Mouse (Mus musculus) urinary bladder, adult 2 months (tissue): Measurements from ENCODE around the gene Col12a1. TPM values are rescaled to one million over a fixed set of nuclear protein-coding genes. Genes with fewer than 3 reads are reported as not detected.

Experiments
- DNase-seq: peaks from one replicate; pipeline ENCODE4 v3.0.0; 2022; ENCODE audit warnings: low spot score
- polyA plus RNA-seq: library from polyadenylated mRNA; depleted of rRNA; stranded (reverse); fragments of >200 nt; gene quantifications from 2 replicates; pipeline ENCODE4 v1.2.3, GENCODE M21; 2012; rRNA removed

Gene Col12a1
- polyA plus RNA-seq, 1 experiment, result 217 TPM

DNA sequence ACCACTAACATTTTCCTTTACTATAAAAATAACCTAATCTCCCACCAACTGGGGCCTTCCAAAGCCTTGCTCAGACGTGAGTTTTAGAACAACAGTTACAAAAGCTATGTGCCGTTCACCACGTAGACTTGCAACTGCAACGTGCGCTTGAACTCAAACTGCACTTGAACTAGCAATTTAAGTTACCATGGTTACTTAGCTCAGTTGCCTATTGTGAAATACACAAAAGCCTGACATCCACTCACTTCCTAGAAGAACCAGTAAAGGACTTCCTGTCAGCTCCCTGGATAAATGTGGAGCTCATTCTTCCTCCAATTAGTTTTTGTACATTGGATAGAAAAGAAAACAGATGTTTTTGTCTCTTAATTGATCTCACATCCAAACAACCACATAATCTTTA, 112.9 kb downstream of the Col12a1 start:
- no peak for DNase-seq

DNA sequence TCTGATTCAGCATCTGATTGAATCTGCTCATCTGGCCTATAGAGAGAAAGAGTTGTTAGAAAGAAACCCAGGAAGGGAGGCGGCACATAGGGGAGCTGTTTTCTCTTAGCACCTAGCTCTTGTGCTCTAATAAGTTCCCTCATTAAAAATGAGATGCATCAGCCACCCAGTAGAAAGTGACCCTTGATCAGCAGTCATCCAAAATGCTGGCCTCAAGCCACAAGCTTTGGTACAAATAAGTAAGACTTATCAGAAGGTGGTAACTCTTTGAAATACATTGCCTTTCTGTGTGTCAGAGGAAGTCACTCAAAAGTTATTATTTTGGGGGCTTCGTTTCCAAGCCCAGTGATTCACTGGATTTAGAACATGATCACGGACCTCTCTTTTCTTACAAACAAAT, 114.1 kb downstream of the Col12a1 start:
- no peak for DNase-seq

DNA sequence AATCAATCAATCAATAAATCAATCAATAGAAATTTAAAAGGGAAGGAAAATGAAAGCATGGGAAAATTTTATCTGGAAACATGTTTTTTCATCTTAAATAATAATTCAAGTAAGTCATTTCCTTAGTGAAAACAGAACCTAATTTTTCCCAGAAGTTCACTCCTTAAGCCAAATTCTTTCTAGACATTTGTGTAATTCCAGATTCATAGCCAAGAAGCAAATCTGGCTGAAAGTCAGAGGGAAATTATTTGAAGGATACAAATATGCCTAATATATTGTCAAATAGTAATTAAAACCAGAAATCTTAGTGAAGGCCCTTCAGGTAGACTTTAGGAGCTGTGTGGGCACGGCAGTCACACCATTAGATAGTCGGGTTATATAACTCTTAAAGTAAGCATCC, 115.2 kb downstream of the Col12a1 start:
- no peak for DNase-seq

- DNase-seq, result no peak
Measured at GRCm38 (mm10) chr9:79600237-79600570, 118.4 kb downstream of the Col12a1 start.

DNA sequence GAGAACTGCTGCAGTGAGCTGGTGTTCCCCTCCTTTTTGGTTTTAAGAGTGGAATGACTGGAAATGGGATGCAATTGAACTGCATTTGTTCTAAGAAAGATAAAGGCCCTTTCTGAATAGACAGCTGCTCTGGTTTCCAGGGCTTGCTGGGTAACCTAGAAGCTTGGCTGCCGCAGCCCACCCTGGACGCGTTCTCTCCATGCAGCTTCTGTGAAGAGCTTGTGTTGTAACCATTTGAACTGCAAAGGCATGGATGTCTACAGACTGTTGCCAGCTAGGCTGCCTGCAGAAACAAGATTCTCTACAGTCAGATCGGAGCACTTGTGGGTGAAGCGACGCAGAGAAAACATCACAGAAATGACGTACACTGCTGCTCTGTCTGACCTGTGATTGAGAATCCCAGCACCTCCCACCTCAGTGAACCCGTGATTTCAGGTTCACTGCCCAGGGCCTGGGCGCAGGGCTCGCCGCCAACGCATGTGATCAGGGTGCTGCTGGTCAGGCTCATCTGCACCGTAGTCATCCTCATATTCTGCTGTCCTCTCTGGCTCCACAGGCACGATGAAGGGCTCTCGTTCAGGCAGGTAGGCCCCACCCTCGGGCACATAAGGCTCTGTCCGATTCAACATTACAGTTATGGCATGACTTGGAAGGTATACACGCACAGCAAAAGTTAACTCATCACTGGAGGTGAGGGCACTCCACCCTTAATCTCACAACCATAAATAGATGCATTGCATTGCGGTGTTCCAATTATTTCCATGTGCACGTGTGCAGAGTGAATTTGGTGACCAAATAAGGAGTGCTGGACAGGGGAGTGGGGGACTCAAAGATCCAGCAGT, 119.0 kb downstream of the Col12a1 start:
- no peak for DNase-seq

DNA sequence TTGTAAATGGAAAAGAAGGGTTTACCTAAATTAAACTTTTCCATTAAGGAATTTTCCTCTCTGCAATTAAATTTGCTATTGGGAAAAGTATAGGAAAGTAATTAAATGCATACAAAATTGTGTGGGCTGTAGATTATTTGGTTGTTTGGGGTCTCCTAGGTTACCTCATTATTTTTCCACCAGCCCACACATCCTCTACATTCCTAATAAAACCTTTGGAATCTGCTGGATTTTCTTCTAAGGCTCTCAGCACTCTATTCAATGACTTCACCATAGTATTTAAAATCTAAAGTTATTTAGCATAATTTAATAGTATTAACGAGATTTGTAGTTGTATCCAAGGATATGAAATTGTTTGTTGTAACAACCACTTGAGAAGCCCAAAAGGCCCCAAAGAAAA, 120.1 kb downstream of the Col12a1 start:
- no peak for DNase-seq

- DNase-seq, result no peak
Measured at GRCm38 (mm10) chr9:79586415-79587195, 132.0 kb downstream of the Col12a1 start.

GRCm38 (mm10) chr9:79566838-79567237, 151.8 kb downstream of the Col12a1 start:
- DNase-seq, result no peak

GRCm38 (mm10) chr9:79553297-79553696, 165.3 kb downstream of the Col12a1 start:
- DNase-seq, result no peak

Other genes starting within 250 kb of the Col12a1 start
- 399 and 458 TPM in 2 replicates for gene Cox7a2, start 41.0 kb upstream of the Col12a1 start, polyA plus RNA-seq
- 40.8 and 55.1 TPM in 2 replicates for gene Tmem30a, start 74.7 kb upstream of the Col12a1 start, polyA plus RNA-seq